Mouse (Mus musculus) myocyte (in vitro differentiated cells): ENCODE data around the gene Tnfaip6.

Source experiments
- MAX ChIP-seq: IDR thresholded peaks from one replicate; pipeline ENCODE4 v1.6.1; 2011; ENCODE audit warnings: low read depth, mild to moderate bottlenecking, control low read depth
- MYOD1 ChIP-seq, 3 experiments: IDR thresholded peaks; one replicate each; pipeline ENCODE4 v1.6.1; 2011; ENCODE audit warnings: control low read depth in 2 of 3, low read depth in 2 of 3, mild to moderate bottlenecking in 2 of 3, moderate library complexity in 1 of 3; ENCODE audit not compliant: insufficient read length in 2 of 3, control insufficient read depth in 1 of 3
- POLR2A ChIP-seq: IDR thresholded peaks from one replicate; pipeline ENCODE4 v1.6.1; 2011; ENCODE audit warnings: low read depth, mild to moderate bottlenecking, control low read depth, moderate library complexity; ENCODE audit not compliant: insufficient read length
- TCF12 ChIP-seq: IDR thresholded peaks from one replicate; pipeline ENCODE4 v1.6.1; 2011; ENCODE audit warnings: mild to moderate bottlenecking, control low read depth; ENCODE audit not compliant: poor library complexity, insufficient read depth, severe bottlenecking
- USF1 ChIP-seq: IDR thresholded peaks from one replicate; pipeline ENCODE4 v1.6.1; 2011; ENCODE audit warnings: low read depth, mild to moderate bottlenecking, control low read depth, moderate library complexity

DNA sequence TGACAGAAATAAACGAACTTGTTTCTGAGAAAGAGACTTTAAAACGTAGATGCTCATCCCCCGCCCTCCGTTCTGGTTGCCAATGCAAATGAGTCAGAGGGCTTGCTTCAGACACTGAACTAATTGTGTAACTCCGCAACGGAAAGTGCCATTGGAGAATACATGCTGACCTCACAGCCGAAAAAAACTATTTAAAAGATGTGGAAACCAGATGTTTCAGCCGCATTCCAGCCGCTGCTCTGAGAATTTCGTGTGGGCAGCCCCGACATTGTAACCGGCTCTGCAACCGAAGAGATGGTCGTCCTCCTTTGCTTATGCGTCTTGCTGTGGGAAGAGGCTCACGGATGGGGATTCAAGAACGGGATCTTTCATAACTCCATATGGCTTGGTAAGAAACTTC, at the start of gene Tnfaip6:
- no peak for TF ChIP-seq POLR2A
- TF ChIP-seq USF1 = no peak
- TF ChIP-seq MAX = no peak
- TF ChIP-seq TCF12 = no peak
- TF ChIP-seq MYOD1 (IDR thresholded peaks at IDR 0.05; ENCODE audit: control insufficient read depth in 1 of 3, insufficient read length in 2 of 3, low read depth in 2 of 3) = no peak
